Mouse (Mus musculus): Measurements from ENCODE around the gene Ints14. TPM values are rescaled to one million over a fixed set of nuclear protein-coding genes. Genes with fewer than 3 reads are reported as not detected.

The Ints14 gene
- total and polyA plus RNA-seq, 2 experiments from 2014 or later: 26.2 to 34.6 TPM

DNA sequence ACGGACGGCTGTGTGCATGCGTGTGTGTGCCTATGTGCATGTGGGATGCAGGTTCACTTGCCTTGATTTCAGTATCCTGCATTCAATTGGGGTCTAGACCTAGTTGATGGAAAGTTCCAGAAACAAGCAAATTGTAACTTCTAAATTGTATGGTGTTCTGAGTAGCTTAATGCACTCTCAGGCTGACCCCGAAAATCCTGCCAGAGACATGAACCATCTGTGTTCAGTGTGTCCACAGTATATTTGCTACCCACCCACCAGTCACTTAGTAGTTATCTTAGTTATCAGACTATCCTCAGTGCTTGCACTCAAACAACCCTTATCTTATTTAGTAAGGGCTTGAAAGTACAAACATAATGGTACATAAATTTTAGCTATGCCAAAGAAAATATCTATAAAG is 19.1 kb upstream of the Ints14 start:
- Histone ChIP-seq H3K27me3 (ENCODE audit: control insufficient read depth, insufficient read depth, low read length) (no peaks in the 10 kb centered on the region), H3K4me3 (ENCODE audit: low read depth, low read length) (no peak overlapping the region), H3K4me1 (ENCODE audit: control insufficient read depth, insufficient read depth) (no peaks in the 10 kb centered on the region), H3K27ac (ENCODE audit: low read depth) (no peak overlapping the region), H3K36me3 (replicated peaks; ENCODE audit: control insufficient read depth, insufficient read depth, low read length) (no peaks in the 10 kb centered on the region), H3K4me2 (ENCODE audit: low read depth, low read length) (no peak overlapping the region), H3K9ac (replicated peaks; ENCODE audit: low read depth, low read length) (no peak overlapping the region), H3K9me3 (replicated peaks; ENCODE audit: control insufficient read depth, low read length) (no peaks in the 10 kb centered on the region)
- TF ChIP-seq CTCF (IDR thresholded peaks at IDR 0.05; ENCODE audit: low read depth) (no peak), EP300 (IDR thresholded peaks at IDR 0.05; ENCODE audit: low read depth) (no peak)
- WGBS: 79% methylated on average over 4 of the region's 4 CpGs
- no peak for ATAC-seq (ENCODE audit: insufficient read depth, low read depth)
- DNase-seq (ENCODE audit: low spot score): no peak

DNA sequence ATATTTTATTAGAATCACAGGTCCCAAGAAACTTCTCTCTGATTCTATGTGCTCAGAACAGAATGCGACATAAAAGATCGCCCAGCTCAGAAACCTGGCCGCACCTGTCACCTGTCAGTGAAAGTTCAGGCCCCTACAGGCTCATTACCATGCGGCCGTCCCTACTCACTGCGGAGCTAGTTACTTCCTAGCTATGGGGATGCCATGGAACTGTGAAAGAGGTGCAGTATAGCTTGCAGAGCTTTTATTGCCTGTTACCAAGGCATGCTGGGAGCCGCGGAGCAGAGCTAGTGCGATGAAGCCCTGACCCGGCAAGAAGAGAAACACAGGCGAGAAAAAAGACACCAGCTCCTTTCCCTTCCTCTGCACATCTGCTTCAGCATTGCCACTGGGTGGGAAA is 16.7 kb upstream of the Ints14 start:
- DNase-seq (ENCODE audit: low spot score): no peak
- Histone ChIP-seq H3K9ac (replicated peaks; ENCODE audit: low read depth, low read length) (no peak overlapping the region), H3K27me3 (ENCODE audit: control insufficient read depth, insufficient read depth, low read length) (no peaks in the 10 kb centered on the region), H3K4me2 (ENCODE audit: low read depth, low read length) (no peak overlapping the region), H3K9me3 (replicated peaks; ENCODE audit: control insufficient read depth, low read length) (no peaks in the 10 kb centered on the region), H3K27ac (ENCODE audit: low read depth) (no peak overlapping the region), H3K4me3 (ENCODE audit: low read depth, low read length) (no peak overlapping the region), H3K4me1 (ENCODE audit: control insufficient read depth, insufficient read depth) (no peaks in the 10 kb centered on the region), H3K36me3 (replicated peaks; ENCODE audit: control insufficient read depth, insufficient read depth, low read length) (no peaks in the 10 kb centered on the region)
- ATAC-seq (ENCODE audit: insufficient read depth, low read depth): no peak
- 41% methylated on average over 11 of the region's 11 CpGs for WGBS
- TF ChIP-seq EP300 (IDR thresholded peaks at IDR 0.05; ENCODE audit: low read depth) (no peak), CTCF (IDR thresholded peaks at IDR 0.05; ENCODE audit: low read depth) (no peak)

DNA sequence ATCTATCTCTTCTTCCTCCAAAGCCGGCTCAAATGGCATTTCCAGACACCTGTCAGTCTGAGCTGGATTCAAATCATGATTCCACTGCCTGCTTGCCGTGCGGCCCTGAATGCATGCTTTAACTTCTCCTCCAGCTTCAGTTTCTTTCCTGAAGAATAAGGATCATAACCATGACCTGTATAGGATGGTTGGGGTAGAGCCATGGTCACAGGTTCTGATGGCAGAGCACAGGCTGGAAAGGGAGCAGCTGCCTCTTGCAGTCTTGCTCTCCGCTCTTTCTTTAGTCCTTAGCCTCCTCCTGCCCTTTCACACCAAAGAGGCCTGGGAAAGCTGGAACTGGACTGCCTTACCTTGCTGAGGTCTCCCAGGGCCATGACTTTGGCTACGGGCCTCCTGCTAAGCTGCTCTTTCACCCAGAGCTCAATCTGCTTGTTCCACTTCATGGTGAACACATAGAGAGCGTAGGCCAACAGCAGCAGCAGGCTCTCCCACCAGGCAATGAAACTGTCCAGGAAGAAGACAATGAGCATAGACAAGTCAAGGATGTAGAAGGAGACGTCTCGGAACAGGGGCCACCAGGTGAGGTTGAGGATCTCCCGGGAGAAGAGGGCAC is 13.1 kb upstream of the Ints14 start:
- Histone ChIP-seq H3K4me2 (ENCODE audit: low read depth, low read length) (no peak overlapping the region), H3K27me3 (ENCODE audit: control insufficient read depth, insufficient read depth, low read length) (peaks cover 15% of the 10 kb centered on the region; the same call in 1 of the 2 replicates), H3K36me3 (replicated peaks; ENCODE audit: control insufficient read depth, insufficient read depth, low read length) (no peaks in the 10 kb centered on the region), H3K4me3 (ENCODE audit: low read depth, low read length) (no peak overlapping the region), H3K9me3 (replicated peaks; ENCODE audit: control insufficient read depth, low read length) (no peaks in the 10 kb centered on the region), H3K9ac (replicated peaks; ENCODE audit: low read depth, low read length) (no peak overlapping the region), H3K4me1 (ENCODE audit: control insufficient read depth, insufficient read depth) (no peaks in the 10 kb centered on the region), H3K27ac (ENCODE audit: low read depth) (no peak overlapping the region)
- ATAC-seq (ENCODE audit: insufficient read depth, low read depth) (no peak), DNase-seq (ENCODE audit: low spot score) (no peak)
- TF ChIP-seq EP300 (IDR thresholded peaks at IDR 0.05; ENCODE audit: low read depth): no peak
- TF ChIP-seq CTCF (IDR thresholded peaks at IDR 0.05; ENCODE audit: low read depth): no peak
- 71% methylated on average over 9 of the region's 9 CpGs for WGBS

DNA sequence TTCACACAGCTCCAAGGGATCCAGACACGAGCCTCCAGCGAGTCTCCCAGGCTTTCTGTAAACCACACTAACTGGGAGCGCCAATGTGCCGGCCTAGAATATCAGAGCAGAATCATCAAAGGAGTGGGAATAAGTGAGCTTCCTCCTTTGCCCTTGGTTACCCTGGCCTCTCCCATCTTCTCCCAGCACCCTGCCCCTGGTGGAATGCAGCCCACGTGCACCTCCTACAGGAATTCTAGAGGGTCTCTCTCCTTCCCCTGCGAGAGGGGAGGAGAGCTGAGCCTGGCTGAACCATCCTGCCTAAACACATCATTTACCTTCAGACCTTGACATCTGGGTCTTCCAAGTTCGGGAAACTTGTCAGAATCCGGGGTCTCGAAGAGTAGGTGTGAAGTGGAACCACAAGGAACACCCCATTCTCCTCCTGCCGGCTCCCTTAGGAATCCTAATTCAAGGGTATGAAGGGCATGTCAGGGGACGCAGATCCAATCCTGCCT is 9.5 kb upstream of the Ints14 start, which contains the start of gene Slc24a1:
TSS of gene Slc24a1 (minus strand) at position 447 of the 497 bp plus-strand sequence.
- Histone ChIP-seq H3K36me3 (replicated peaks; ENCODE audit: control insufficient read depth, insufficient read depth, low read length) (no peaks in the 10 kb centered on the region), H3K4me1 (ENCODE audit: control insufficient read depth, insufficient read depth) (no peaks in the 10 kb centered on the region), H3K4me3 (ENCODE audit: low read depth, low read length) (no peak within 1 kb of the TSS), H3K9me3 (replicated peaks; ENCODE audit: control insufficient read depth, low read length) (no peaks in the 10 kb centered on the region), H3K9ac (replicated peaks; ENCODE audit: low read depth, low read length) (no peak within 1 kb of the TSS), H3K27ac (ENCODE audit: low read depth) (no peak within 1 kb of the TSS), H3K27me3 (ENCODE audit: control insufficient read depth, insufficient read depth, low read length) (peaks cover 15% of the 10 kb centered on the region; the same call in 1 of the 2 replicates), H3K4me2 (ENCODE audit: low read depth, low read length) (no peak within 1 kb of the TSS)
- DNase-seq (ENCODE audit: low spot score): no peak
- no peak for ATAC-seq (ENCODE audit: insufficient read depth, low read depth)
- TF ChIP-seq CTCF (IDR thresholded peaks at IDR 0.05; ENCODE audit: low read depth) (no peak), EP300 (IDR thresholded peaks at IDR 0.05; ENCODE audit: low read depth) (no peak)
- WGBS: 40% methylated on average over 11 of the region's 11 CpGs

DNA sequence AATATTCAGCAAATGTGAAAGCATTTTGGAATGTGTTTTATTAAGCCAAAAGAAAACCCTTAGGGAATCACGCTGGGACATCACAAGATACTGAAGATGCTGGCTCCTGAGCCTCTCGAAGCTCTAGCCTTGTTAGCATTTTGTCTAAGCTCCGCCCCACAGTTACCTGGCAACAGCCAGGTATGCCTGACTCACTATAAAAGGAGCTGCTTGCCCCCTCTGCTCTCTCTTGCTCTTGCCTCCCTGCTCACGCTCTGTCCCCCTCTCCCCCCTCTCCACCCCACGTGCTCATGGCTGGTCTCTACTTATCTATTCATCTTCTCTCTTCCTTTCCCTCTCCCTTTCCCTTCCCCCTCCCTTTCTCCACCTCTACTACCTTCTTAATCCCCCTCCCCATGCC is 8.7 kb upstream of the Ints14 start:
- H3K4me2 ChIP-seq (ENCODE audit: low read depth, low read length): no peak overlapping the region
- H3K27me3 ChIP-seq (ENCODE audit: control insufficient read depth, insufficient read depth, low read length): peaks cover 15% of the 10 kb centered on the region; the same call in 1 of the 2 replicates
- no peak overlapping the region for H3K9ac ChIP-seq (replicated peaks; ENCODE audit: low read depth, low read length)

DNA sequence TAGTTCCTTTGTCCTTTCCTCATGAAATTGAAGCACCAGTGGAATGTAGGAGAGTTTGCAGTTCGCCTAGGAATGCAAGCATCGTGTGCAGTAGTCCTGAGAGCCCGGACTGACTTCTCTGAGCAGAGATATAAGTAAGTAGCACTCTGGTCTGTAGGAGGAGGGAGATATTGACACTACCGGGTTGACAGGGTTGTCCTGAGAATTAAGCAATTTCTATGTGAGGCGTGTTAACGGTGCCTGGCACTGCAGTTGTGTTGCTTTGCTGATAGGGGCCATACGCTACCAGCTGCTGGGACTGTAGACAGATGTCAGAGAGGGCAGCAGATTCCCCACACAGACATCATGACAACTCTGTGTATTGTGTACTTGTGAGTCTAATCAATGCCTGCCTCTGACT is 7.5 kb upstream of the Ints14 start:
- H3K27me3 ChIP-seq (ENCODE audit: control insufficient read depth, insufficient read depth, low read length): peaks cover 15% of the 10 kb centered on the region; the same call in 1 of the 2 replicates
- WGBS: 32% methylated on average over 7 of the region's 7 CpGs
- DNase-seq (ENCODE audit: low spot score): no peak
- H3K4me3 ChIP-seq (ENCODE audit: low read depth, low read length): no peak overlapping the region
- TF ChIP-seq EP300 (IDR thresholded peaks at IDR 0.05; ENCODE audit: low read depth) (no peak), CTCF (IDR thresholded peaks at IDR 0.05; ENCODE audit: low read depth) (no peak)
- no peaks in the 10 kb centered on the region for H3K4me1 ChIP-seq (ENCODE audit: control insufficient read depth, insufficient read depth)
- no peak overlapping the region for H3K9ac ChIP-seq (replicated peaks; ENCODE audit: low read depth, low read length)
- H3K36me3 ChIP-seq (replicated peaks; ENCODE audit: control insufficient read depth, insufficient read depth, low read length): no peaks in the 10 kb centered on the region
- no peaks in the 10 kb centered on the region for H3K9me3 ChIP-seq (replicated peaks; ENCODE audit: control insufficient read depth, low read length)
- H3K27ac ChIP-seq (ENCODE audit: low read depth): no peak overlapping the region
- no peak for ATAC-seq (ENCODE audit: insufficient read depth, low read depth)
- no peak overlapping the region for H3K4me2 ChIP-seq (ENCODE audit: low read depth, low read length)

More for the DNA sequence above, 8.7 kb upstream of the Ints14 start:
- TF ChIP-seq EP300 (IDR thresholded peaks at IDR 0.05; ENCODE audit: low read depth): no peak
- TF ChIP-seq CTCF (IDR thresholded peaks at IDR 0.05; ENCODE audit: low read depth): no peak
- DNase-seq (ENCODE audit: low spot score): no peak
- Histone ChIP-seq H3K27ac (ENCODE audit: low read depth) (no peak overlapping the region), H3K4me1 (ENCODE audit: control insufficient read depth, insufficient read depth) (no peaks in the 10 kb centered on the region), H3K9me3 (replicated peaks; ENCODE audit: control insufficient read depth, low read length) (no peaks in the 10 kb centered on the region), H3K36me3 (replicated peaks; ENCODE audit: control insufficient read depth, insufficient read depth, low read length) (no peaks in the 10 kb centered on the region), H3K4me3 (ENCODE audit: low read depth, low read length) (no peak overlapping the region)
- no peak for ATAC-seq (ENCODE audit: insufficient read depth, low read depth)
- WGBS: 22% methylated on average over 5 of the region's 5 CpGs

Data from heart, postnatal 0 days (tissue).